Mouse (Mus musculus): Measurements from ENCODE around the gene Prpf18.

- no peak for TF ChIP-seq CTCF (IDR thresholded peaks at IDR 0.05; ENCODE audit: control insufficient read depth, insufficient read depth, insufficient replicate concordance, low read depth, low read length)
- TF ChIP-seq POLR2A (IDR thresholded peaks at IDR 0.05; ENCODE audit: control insufficient read depth, low read depth, low read length), result no peak
Measured at GRCm38 (mm10) chr2:4611295-4611694, 40.6 kb downstream of the Prpf18 start.
